Mouse (Mus musculus): ENCODE data around the gene Sned1. TPM values are rescaled to one million over a fixed set of nuclear protein-coding genes. Genes with fewer than 3 reads are reported as not detected.

Sned1 gene
- total RNA-seq, 2 experiments from 2014 or later: 10.4 to 12.8 TPM

DNA sequence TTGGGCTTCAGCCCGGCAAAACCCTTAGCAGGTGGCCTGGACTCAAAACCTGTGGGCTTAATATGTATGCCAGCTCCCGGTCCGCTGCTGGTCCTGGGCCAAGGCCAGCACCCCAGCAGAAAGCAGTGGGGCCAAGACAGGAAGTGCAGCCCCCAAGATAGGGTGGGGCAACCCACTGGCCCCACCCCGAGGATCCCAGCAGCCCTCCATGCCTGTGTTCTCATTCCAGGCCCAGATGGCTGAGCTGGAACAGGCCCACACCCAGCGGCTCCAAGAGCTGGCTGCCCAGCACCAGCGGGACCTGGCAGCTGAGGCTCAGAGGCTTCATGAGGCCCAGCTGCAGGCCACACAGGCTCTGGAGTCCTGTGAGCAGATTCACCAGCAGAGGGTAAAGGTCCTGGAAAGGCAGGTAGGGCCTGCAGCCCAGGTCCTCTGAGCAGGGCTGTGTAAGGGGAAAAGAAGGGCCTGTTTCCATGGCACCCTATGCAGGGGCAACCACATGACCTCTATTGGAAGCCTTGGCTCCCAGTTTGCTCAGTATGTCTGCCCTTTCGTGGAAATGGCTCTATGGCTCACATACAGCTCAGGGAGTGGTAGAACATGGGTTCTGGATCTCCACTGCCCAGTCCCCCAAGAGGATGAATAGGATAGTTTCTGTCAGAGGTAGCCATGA lies 8.2 kb upstream of the Sned1 start:
- no peak for DNase-seq (ENCODE audit: low spot score)
- intact Hi-C loops (cut with DNase I): no loop called here

- intact Hi-C loops (cut with DNase I): no loop called here
- DNase-seq (ENCODE audit: low spot score): no peak
These were observed 7.7 kb upstream of the Sned1 start for GRCm38 (mm10) chr1:93227976-93228365.

GRCm38 (mm10) chr1:93229221-93229620 lies 6.4 kb upstream of the Sned1 start:
- DNase-seq (ENCODE audit: low spot score): no peak
- intact Hi-C loops (cut with DNase I): no loop called here

DNA sequence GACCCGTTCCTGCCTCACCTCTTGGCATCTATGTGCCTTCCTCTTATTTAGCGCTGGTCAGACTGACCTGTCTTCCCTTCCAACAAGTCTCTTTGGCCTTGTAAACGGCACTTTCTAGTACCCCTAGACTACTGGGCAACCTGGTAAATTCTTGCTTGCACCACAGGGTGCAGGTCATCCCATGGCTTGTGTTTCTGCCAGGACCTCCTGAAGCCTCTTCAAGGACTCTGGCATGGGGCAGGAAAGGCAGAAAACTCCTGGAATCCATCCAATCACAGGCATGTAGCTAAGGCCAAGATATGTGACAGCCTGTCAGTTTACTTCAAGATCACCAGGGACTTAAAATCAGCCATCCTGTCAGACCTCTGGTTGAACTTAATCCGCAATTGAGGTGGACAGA lies 6.0 kb upstream of the Sned1 start:
- intact Hi-C loops (cut with DNase I): no loop called here
- DNase-seq (ENCODE audit: low spot score): no peak

DNA sequence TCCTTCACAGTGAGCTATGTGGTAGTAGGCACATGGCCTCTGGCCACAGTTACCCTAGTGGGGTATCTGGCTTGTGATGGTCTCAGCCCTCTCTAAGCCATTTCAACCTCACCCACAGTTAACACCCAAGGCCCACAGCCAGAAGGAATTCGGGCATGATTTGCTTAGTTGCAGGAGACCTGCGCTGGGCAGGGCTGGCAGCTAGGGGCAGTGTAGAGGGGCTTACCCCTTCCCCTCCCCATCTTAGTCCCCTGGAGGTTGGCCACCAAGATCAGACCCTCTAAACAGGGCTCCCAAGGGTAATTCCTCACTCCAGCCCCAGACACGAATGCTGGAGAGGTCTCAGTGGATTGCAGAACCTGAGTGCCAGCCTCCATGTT lies 894 bp downstream of the Sned1 start:
- DNase-seq (ENCODE audit: low spot score): no peak
- intact Hi-C loops (cut with DNase I): loop anchor here (5.0 kb wide), 1 partner anchor 106 kb away; the partner anchor contains the start of genes Pask and Ppp1r7

DNA sequence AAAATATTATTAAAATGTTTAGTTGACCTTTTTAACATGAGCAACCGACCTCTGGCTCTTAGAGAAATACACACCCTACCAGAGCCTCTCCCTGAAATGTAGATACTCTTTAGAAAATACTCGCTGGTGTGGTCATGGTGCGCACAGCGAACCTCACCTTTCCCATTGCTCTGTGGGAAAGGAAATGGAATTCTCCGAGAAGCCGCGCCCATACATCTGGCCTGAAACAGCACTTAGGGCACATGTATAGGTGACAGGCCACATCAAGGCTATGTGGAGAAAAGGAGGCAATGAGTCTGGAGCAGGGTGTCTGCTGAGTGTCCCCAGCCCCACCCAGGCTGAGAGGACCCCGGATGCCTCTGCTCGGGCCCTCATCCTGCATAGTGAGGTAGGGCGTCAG lies 2.0 kb downstream of the Sned1 start:
- intact Hi-C loops (cut with DNase I): loop anchor here (5.0 kb wide), 1 partner anchor 105 kb away; the partner anchor contains the start of genes Pask and Ppp1r7
- no peak for DNase-seq (ENCODE audit: low spot score)

- intact Hi-C loops (cut with DNase I): loop anchor here (5.0 kb wide), 1 partner anchor 104 kb away; the partner anchor contains the start of genes Pask and Ppp1r7
- DNase-seq (ENCODE audit: low spot score): no peak
These were observed 2.6 kb downstream of the Sned1 start for GRCm38 (mm10) chr1:93238201-93238600.

- no peak for DNase-seq (ENCODE audit: low spot score)
- intact Hi-C loops (cut with DNase I): no loop called here
These were observed 10.3 kb downstream of the Sned1 start for GRCm38 (mm10) chr1:93245936-93246335.

DNA sequence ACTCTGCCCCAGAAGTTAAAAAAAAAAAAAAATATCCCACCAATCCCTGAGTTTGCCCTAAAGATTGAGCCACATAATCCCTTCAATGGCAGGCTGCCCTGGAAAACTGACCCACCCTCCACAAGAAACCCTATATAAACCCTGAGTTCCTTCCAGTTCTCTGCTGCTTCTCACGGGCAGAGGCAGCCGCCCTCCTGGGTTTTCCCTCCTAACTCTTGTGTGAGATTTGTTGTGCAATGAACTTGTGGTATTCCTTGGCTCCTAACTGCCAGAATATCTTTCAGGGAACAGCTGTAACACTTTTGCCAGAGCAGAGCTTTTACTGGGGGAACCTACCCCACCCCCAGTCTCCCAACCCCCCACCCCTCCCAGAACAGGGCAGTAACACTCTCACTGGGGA lies 16.9 kb downstream of the Sned1 start:
- no peak for DNase-seq (ENCODE audit: low spot score)
- intact Hi-C loops (cut with DNase I): loop anchor here (2.0 kb wide), 1 partner anchor 70 kb away; no protein-coding TSS in a partner anchor

- DNase-seq (ENCODE audit: low spot score): no peak
- intact Hi-C loops (cut with DNase I): no loop called here
These were observed 20.1 kb downstream of the Sned1 start for GRCm38 (mm10) chr1:93255761-93256160.

DNA sequence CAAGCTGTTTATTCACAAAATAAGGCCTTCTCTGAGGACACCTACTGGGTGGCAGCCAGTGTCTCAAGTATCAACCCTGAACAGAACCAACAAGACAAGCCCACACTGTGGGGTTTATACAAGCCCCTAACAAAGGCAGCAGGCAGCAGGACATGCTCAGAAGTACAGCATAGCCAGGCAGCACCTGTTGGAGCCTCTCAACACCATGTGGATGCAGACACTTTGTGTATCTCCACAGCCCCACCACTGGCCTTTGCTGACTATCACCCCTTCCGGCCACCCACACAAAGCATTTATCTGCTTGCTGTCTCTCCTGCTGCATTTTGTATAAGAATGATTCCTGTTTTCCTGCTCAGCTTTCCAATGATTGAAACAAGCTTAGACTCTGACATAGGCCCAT lies 21.9 kb downstream of the Sned1 start:
- no peak for DNase-seq (ENCODE audit: low spot score)
- intact Hi-C loops (cut with DNase I): no loop called here

GRCm38 (mm10) chr1:93267207-93267606 lies 31.6 kb downstream of the Sned1 start:
- DNase-seq (ENCODE audit: low spot score): no peak
- intact Hi-C loops (cut with DNase I): no loop called here

DNA sequence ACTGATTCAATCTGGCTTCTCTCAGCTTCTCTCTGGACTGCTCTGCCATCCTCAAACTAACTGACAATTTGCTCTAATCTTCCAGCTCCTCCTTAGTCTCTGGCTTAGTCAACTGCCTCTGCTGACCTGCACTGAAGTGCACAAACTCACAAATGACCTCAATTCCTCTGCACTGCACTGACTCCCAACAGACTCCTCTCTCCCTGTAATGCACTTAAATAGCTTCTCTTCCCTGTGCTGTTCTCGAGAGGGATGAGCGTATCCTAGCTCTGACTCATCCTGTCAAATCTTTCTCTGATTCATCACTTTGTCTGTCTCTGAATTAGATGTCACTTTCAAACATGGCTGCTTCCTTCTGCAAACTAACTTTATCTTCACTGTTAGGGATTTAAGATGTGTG lies 32.6 kb downstream of the Sned1 start:
- no peak for DNase-seq (ENCODE audit: low spot score)
- intact Hi-C loops (cut with DNase I): no loop called here

DNA sequence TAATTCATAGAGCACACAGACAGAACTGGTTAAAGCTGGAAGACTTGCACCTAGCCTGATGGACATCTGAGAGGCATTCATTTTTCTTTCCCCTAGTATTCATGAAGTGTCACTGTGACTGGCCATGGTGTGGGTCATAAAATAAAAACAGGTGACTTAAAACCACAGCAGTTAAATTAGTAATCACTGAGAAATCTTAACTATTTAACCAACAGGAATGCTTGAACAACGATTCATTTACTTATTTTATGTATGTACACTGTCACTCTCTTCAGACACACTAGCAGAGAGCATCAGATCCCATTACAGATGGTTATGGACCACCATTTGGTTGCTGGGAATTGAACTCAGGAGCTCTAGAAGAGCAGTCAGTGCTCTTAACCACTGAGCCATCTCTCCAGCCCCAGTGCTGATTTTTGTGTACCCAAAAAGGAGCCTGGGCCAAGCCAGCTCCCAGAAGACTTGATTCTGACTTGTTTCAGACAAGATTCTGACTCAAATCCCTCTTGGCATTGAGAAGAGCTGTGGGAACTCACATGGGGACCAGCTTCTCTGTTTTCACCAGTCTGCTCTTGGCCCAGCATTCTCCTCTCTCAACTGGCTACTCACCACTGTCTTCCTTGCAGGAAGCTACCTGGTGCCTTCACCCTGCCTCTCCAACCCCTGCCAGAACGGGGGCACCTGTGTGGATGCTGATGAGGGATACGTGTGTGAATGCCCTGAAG lies 35.0 kb downstream of the Sned1 start:
- DNase-seq (ENCODE audit: low spot score): no peak
- intact Hi-C loops (cut with DNase I): loop anchor here (5.0 kb wide), 1 partner anchor 93 kb away; no protein-coding TSS in a partner anchor

DNA sequence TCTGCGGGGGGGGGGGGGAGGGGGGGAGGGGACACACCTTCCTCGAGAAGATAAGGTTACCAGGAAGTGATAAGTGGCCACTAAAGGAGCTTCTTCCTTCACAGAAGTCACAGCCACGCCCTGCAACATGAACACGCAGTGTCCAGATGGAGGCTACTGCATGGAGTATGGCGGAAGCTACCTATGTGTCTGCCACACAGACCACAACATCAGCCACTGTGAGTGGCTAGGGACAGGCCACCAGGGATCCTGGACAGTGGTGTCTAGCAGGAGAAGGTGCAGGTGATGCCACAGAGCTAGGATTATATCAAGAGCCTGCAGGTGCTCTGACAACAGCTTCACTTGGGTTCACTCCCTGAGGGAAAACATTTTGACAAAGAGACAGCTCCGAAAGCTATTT lies 36.1 kb downstream of the Sned1 start:
- intact Hi-C loops (cut with DNase I): loop anchor here (5.0 kb wide), 1 partner anchor 94 kb away; no protein-coding TSS in a partner anchor
- DNase-seq (ENCODE audit: low spot score): no peak

DNA sequence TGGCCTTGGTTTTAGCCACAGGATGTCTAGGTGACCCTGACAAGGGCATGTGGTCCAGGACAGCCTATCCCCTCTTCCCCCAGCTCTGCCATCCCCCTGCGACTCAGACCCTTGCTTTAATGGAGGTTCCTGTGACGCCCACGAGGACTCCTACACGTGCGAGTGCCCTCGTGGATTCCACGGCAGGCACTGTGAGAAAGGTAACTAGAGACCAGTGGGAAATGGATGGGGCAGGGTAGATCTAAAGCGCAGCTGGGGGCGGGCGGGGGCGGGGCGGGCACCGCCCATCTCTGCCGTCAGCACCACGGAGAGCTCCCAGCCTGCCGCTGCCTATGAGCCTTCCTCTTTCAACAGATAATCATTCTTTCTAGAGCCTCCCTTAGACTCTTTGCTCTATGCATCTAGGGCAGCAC lies 36.8 kb downstream of the Sned1 start:
- intact Hi-C loops (cut with DNase I): loop anchor here (5.0 kb wide), 1 partner anchor 95 kb away; no protein-coding TSS in a partner anchor
- no peak for DNase-seq (ENCODE audit: low spot score)

DNA sequence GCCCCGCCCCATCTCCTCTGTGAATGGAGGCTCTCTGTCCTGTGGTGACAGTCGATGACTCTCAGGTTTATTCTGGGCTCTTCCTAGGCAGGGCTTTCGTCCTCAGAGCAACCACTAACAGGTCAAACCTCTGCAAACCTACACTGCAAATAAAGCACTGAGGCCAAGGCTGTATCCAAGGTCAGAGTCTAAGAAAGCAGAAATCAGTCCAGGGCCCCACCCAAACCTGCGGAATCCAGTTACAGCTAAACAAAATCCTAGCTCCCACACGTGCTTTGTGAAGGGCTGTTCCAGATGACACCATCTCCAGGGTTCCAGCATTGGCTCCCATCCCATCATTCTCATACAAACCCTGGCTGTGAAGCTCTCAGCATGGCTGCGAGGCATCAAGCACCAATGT lies 39.9 kb downstream of the Sned1 start:
- DNase-seq (ENCODE audit: low spot score): no peak
- intact Hi-C loops (cut with DNase I): no loop called here

- intact Hi-C loops (cut with DNase I): no loop called here
- DNase-seq (ENCODE audit: low spot score): no peak
These were observed 41.4 kb downstream of the Sned1 start for GRCm38 (mm10) chr1:93277041-93277440.

GRCm38 (mm10) chr1:93289678-93290214 lies 54.1 kb downstream of the Sned1 start:
- intact Hi-C loops (cut with DNase I): no loop called here
- no peak for DNase-seq (ENCODE audit: low spot score)

- intact Hi-C loops (cut with DNase I): no loop called here
- DNase-seq (ENCODE audit: low spot score): no peak
These were observed 55.3 kb downstream of the Sned1 start for GRCm38 (mm10) chr1:93290956-93291355.

DNA sequence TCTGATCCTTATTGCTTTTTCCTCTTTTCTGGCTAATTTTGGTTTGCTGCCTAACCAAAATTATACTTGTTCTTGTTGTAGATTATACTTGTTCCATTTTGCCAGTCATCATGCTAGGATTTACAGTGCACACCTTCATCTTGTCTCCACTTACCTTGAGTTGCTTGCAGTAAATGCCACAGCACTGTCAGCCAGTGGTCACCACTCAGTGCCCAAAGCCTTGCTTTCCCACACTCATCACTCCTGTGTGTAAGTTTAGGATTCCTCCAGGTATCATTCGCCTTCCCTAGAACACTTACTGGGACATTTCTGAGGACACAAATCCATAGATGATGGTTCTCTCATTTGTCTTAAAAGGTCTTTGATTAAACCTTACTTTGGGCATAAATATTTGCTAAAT lies 56.0 kb downstream of the Sned1 start:
- intact Hi-C loops (cut with DNase I): no loop called here
- no peak for DNase-seq (ENCODE audit: low spot score)

All from heart, postnatal 25 days (tissue).